Mouse (Mus musculus): Measurements from ENCODE around the gene Ksr2. TPM values are rescaled to one million over a fixed set of nuclear protein-coding genes. Genes with fewer than 3 reads are reported as not detected.

Ksr2 gene
- total and polyA plus RNA-seq, 3 experiments, result not detected

DNA sequence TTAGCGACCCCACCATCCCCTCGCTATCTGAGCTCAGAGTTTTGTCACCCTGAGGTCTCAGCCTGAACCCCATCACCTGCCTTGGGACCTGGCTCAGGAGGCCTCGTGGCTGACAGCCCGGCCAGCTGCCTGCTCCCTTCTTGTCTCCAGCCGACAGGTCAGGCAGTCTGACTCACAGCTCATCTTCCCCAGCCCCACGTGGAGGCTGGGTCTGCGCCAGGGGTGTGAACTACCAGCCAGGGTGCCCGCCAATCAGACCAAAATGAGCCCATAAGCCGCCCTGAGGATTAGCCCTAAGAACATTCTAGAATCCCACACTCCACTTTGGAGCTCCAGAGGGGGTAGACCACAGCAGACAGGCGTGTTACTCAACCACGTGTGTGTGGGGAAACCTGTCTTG is 365.4 kb downstream of the Ksr2 start:
- no peak overlapping the region for H3K9ac ChIP-seq (ENCODE audit: control insufficient read depth, low read depth, low read length, poor library complexity, severe bottlenecking)
- no peak for DNase-seq (ENCODE audit: low read depth, low spot score)
- no peaks in the 10 kb centered on the region for H3K79me2 ChIP-seq (ENCODE audit: control insufficient read depth, insufficient read depth, low read length, poor library complexity)
- no peak overlapping the region for H3K4me3 ChIP-seq (ENCODE audit: control insufficient read depth in 1 of 2, insufficient read depth in 1 of 2, low read depth in 2 of 2, low read length in 2 of 2)
- no peak overlapping the region for H3K27ac ChIP-seq (ENCODE audit: control insufficient read depth, low read depth, low read length)
- H3K9me3 ChIP-seq (replicated peaks; ENCODE audit: insufficient read depth, low read length), result no peaks in the 10 kb centered on the region
- no peaks in the 10 kb centered on the region; a peak in 1 of 4 replicates for H3K27me3 ChIP-seq (ENCODE audit: control insufficient read depth in 1 of 2, insufficient read depth in 2 of 2, low read length in 2 of 2)
- no peaks in the 10 kb centered on the region for H3K4me1 ChIP-seq (ENCODE audit: control insufficient read depth in 1 of 2, insufficient read depth in 2 of 2, low read length in 2 of 2)
- no peaks in the 10 kb centered on the region for H3K36me3 ChIP-seq (ENCODE audit: control insufficient read depth in 1 of 2, insufficient read depth in 2 of 2, low read length in 2 of 2)
- TF ChIP-seq UBTF (IDR thresholded peaks at IDR 0.05; ENCODE audit: borderline replicate concordance, insufficient read depth, low read depth, low read length), result no peak
- no peak for TF ChIP-seq EP300 (IDR thresholded peaks at IDR 0.05; ENCODE audit: low read depth in 1 of 2, low read length in 2 of 2)
- no peak for TF ChIP-seq GATA1 (IDR thresholded peaks at IDR 0.05; ENCODE audit: low read depth, low read length)
- TF ChIP-seq ZNF384 (IDR thresholded peaks at IDR 0.05; ENCODE audit: low read depth, low read length), result no peak
- TF ChIP-seq MAX (IDR thresholded peaks at IDR 0.05; ENCODE audit: low read length), result no peak
- TF ChIP-seq NELFE (IDR thresholded peaks at IDR 0.05; ENCODE audit: low read depth, low read length), result no peak
- TF ChIP-seq GABPA (IDR thresholded peaks at IDR 0.05; ENCODE audit: low read depth, low read length), result no peak
- no peak for TF ChIP-seq SIN3A (IDR thresholded peaks at IDR 0.05; ENCODE audit: low read length)
- no peak for TF ChIP-seq ZKSCAN1 (IDR thresholded peaks at IDR 0.05; ENCODE audit: low read depth, low read length)
- TF ChIP-seq POLR2AphosphoS5 (IDR thresholded peaks at IDR 0.05; ENCODE audit: borderline replicate concordance, low read depth, low read length), result no peak
- no peak for TF ChIP-seq POLR2AphosphoS2 (IDR thresholded peaks at IDR 0.05; ENCODE audit: low read length)
- TF ChIP-seq TAL1 (IDR thresholded peaks at IDR 0.05; ENCODE audit: low read length), result no peak
- TF ChIP-seq MXI1 (IDR thresholded peaks at IDR 0.05; ENCODE audit: low read depth, low read length), result no peak

DNA sequence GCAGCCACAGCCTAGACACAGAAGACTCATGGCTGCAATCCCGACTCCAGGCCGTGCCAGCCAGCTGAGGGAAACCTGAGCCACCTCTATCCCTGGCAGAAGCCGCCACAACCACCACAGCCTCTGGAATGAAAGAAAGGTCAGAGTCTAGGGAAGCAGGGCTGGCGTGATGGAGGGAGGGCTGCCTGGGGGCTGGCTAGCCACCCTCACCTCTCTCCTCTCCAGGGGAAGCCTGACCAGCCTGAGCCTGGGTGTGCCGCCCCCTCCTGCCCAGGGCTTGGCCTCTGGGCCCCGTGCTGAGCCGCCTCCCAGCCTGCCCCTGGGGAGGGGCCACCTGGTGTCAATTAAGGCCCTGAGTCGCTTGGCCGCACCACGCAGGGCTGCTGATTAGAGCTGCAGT is 366.9 kb downstream of the Ksr2 start, which contains the start of gene Nos1:
Gene Nos1 (plus strand): TSS at position 352 of the 400 bp plus-strand sequence.
- H3K27me3 ChIP-seq (ENCODE audit: control insufficient read depth in 1 of 2, insufficient read depth in 2 of 2, low read length in 2 of 2), result no peaks in the 10 kb centered on the region; a peak in 1 of 4 replicates
- no peak within 1 kb of the TSS for H3K9ac ChIP-seq (ENCODE audit: control insufficient read depth, low read depth, low read length, poor library complexity, severe bottlenecking)
- no peaks in the 10 kb centered on the region for H3K4me1 ChIP-seq (ENCODE audit: control insufficient read depth in 1 of 2, insufficient read depth in 2 of 2, low read length in 2 of 2)
- H3K9me3 ChIP-seq (replicated peaks; ENCODE audit: insufficient read depth, low read length), result no peaks in the 10 kb centered on the region
- H3K27ac ChIP-seq (ENCODE audit: control insufficient read depth, low read depth, low read length), result no peak within 1 kb of the TSS
- no peaks in the 10 kb centered on the region for H3K79me2 ChIP-seq (ENCODE audit: control insufficient read depth, insufficient read depth, low read length, poor library complexity)
- H3K4me3 ChIP-seq (ENCODE audit: control insufficient read depth in 1 of 2, insufficient read depth in 1 of 2, low read depth in 2 of 2, low read length in 2 of 2), result no peak within 1 kb of the TSS
- no peaks in the 10 kb centered on the region for H3K36me3 ChIP-seq (ENCODE audit: control insufficient read depth in 1 of 2, insufficient read depth in 2 of 2, low read length in 2 of 2)
- TF ChIP-seq RAD21 (IDR thresholded peaks at IDR 0.05; ENCODE audit: low read depth, low read length) (no peak), JUND (IDR thresholded peaks at IDR 0.05; ENCODE audit: low read depth, low read length) (no peak), MAZ (IDR thresholded peaks at IDR 0.05; ENCODE audit: low read depth, low read length) (no peak), CTCF (IDR thresholded peaks at IDR 0.05 in 2 of 3, conservative IDR thresholded peaks at IDR 0.05 in 1 of 3; ENCODE audit: control insufficient read depth in 1 of 3, insufficient read depth in 1 of 3, low read depth in 2 of 3, low read length in 3 of 3, poor library complexity in 1 of 3, severe bottlenecking in 1 of 3) (no peak), NRF1 (IDR thresholded peaks at IDR 0.05; ENCODE audit: insufficient read depth, low read depth, low read length, poor library complexity, severe bottlenecking) (no peak)
- DNase-seq (ENCODE audit: low read depth, low spot score), result no peak
